Mouse (Mus musculus): ENCODE data around the gene Mcu. TPM values are rescaled to one million over a fixed set of nuclear protein-coding genes. Genes with fewer than 3 reads are reported as not detected.

The Mcu gene
- total RNA-seq, 2 experiments from 2014 or later, result 37.5 to 38.8 TPM

GRCm38 (mm10) chr10:59615981-59616520 is 441 bp downstream of the Mcu start, which contains the start of gene Gm10322:
Gm10322 (plus strand) TSS chr10:59616063.
- intact Hi-C loops (cut with DNase I), result loop anchor here (2.0 to 5.0 kb wide), 2 partner anchors 87 to 124 kb away; partner anchors contain the start of gene Micu1
- peak in 1 of 2 experiments; percentile 42 for DNase-seq (ENCODE audit: low spot score in 2 of 2)

GRCm38 (mm10) chr10:59615411-59615810 is 1.1 kb downstream of the Mcu start:
- intact Hi-C loops (cut with DNase I), result loop anchor here (5.0 kb wide), 1 partner anchor 123 kb away; no protein-coding TSS in a partner anchor
- peak in 1 of 2 experiments; percentile 20 for DNase-seq (ENCODE audit: low spot score in 2 of 2)

- intact Hi-C loops (cut with DNase I), result no loop called here
- no peak for DNase-seq (ENCODE audit: low spot score in 2 of 2)
Observed at GRCm38 (mm10) chr10:59614141-59614540, 2.4 kb downstream of the Mcu start.

GRCm38 (mm10) chr10:59613276-59613675 is 3.2 kb downstream of the Mcu start:
- intact Hi-C loops (cut with DNase I), result no loop called here
- DNase-seq (ENCODE audit: low spot score in 2 of 2), result no peak

GRCm38 (mm10) chr10:59604879-59605464 is 11.5 kb downstream of the Mcu start:
- intact Hi-C loops (cut with DNase I), result no loop called here
- DNase-seq (ENCODE audit: low spot score in 2 of 2), result no peak

GRCm38 (mm10) chr10:59603843-59604242 is 12.6 kb downstream of the Mcu start:
- intact Hi-C loops (cut with DNase I), result no loop called here
- DNase-seq (ENCODE audit: low spot score in 2 of 2), result no peak

GRCm38 (mm10) chr10:59602891-59603290 is 13.6 kb downstream of the Mcu start:
- DNase-seq (ENCODE audit: low spot score in 2 of 2), result peak; percentile 45 to 78

GRCm38 (mm10) chr10:59602043-59602442 is 14.4 kb downstream of the Mcu start:
- no peak for DNase-seq (ENCODE audit: low spot score in 2 of 2)
- intact Hi-C loops (cut with DNase I), result no loop called here

More at GRCm38 (mm10) chr10:59602891-59603290, 13.6 kb downstream of the Mcu start:
- intact Hi-C loops (cut with DNase I), result no loop called here

GRCm38 (mm10) chr10:59600516-59600915 is 16.0 kb downstream of the Mcu start:
- no peak for DNase-seq (ENCODE audit: low spot score in 2 of 2)
- intact Hi-C loops (cut with DNase I), result no loop called here

GRCm38 (mm10) chr10:59593826-59594570 is 22.5 kb downstream of the Mcu start:
- DNase-seq (ENCODE audit: low spot score in 2 of 2), result peak; percentile 57 to 90
- intact Hi-C loops (cut with DNase I), result loop anchor here (5.0 kb wide), 4 partner anchors 47 to 248 kb away; no protein-coding TSS in a partner anchor

- DNase-seq (ENCODE audit: low spot score in 2 of 2), result peak in 1 of 2 experiments; percentile 78
Observed at GRCm38 (mm10) chr10:59590606-59591005, 25.9 kb downstream of the Mcu start.

GRCm38 (mm10) chr10:59589856-59590255 is 26.6 kb downstream of the Mcu start:
- intact Hi-C loops (cut with DNase I), result loop anchor here (5.0 kb wide), 4 partner anchors 43 to 252 kb away; no protein-coding TSS in a partner anchor
- DNase-seq (ENCODE audit: low spot score in 2 of 2), result no peak

More at GRCm38 (mm10) chr10:59590606-59591005, 25.9 kb downstream of the Mcu start:
- intact Hi-C loops (cut with DNase I), result loop anchor here (5.0 kb wide), 4 partner anchors 43 to 252 kb away; no protein-coding TSS in a partner anchor

GRCm38 (mm10) chr10:59589420-59589819 is 27.1 kb downstream of the Mcu start:
- no peak for DNase-seq (ENCODE audit: low spot score in 2 of 2)
- intact Hi-C loops (cut with DNase I), result no loop called here

- intact Hi-C loops (cut with DNase I), result no loop called here
- peak in 1 of 2 experiments; percentile 73 for DNase-seq (ENCODE audit: low spot score in 2 of 2)
Observed at GRCm38 (mm10) chr10:59588135-59588534, 28.4 kb downstream of the Mcu start.

- intact Hi-C loops (cut with DNase I), result no loop called here
- DNase-seq (ENCODE audit: low spot score in 2 of 2), result no peak
Observed at GRCm38 (mm10) chr10:59586821-59587220, 29.7 kb downstream of the Mcu start.

GRCm38 (mm10) chr10:59585621-59586020 is 30.9 kb downstream of the Mcu start:
- intact Hi-C loops (cut with DNase I), result no loop called here
- no peak for DNase-seq (ENCODE audit: low spot score in 2 of 2)

GRCm38 (mm10) chr10:59581826-59582543 is 34.5 kb downstream of the Mcu start:
- DNase-seq (ENCODE audit: low spot score in 2 of 2), result no peak
- intact Hi-C loops (cut with DNase I), result no loop called here

GRCm38 (mm10) chr10:59580593-59581149 is 35.8 kb downstream of the Mcu start:
- DNase-seq (ENCODE audit: low spot score in 2 of 2), result no peak
- intact Hi-C loops (cut with DNase I), result no loop called here

- intact Hi-C loops (cut with DNase I), result no loop called here
- DNase-seq (ENCODE audit: low spot score in 2 of 2), result no peak
Observed at GRCm38 (mm10) chr10:59579645-59580044, 36.8 kb downstream of the Mcu start.

Data from left cerebral cortex, postnatal 25 days (tissue).